Mouse (Mus musculus) layer of hippocampus, postnatal 10 days (tissue): ENCODE data around the gene Gm20388. TPM values are rescaled to one million over a fixed set of nuclear protein-coding genes. Genes with fewer than 3 reads are reported as not detected.
A peak's percentile ranks its signal among the peaks of the same experiment; 100 is the strongest.

Experiments used
- DNase-seq, 2 experiments: peaks; one replicate each; pipeline ENCODE4 v3.0.0; 2021; ENCODE audit warnings: low spot score in 2 of 2
- total RNA-seq, 2 experiments: library from RNA; stranded (reverse); gene quantifications; 2 replicates each; pipeline ENCODE4 v1.2.3; 2021

Gene Gm20388
- total RNA-seq, 2 experiments from 2014 or later: not detected

GRCm38 (mm10) chr8:122593783-122594507, 2683.3 kb downstream of the Gm20388 start:
- DNase-seq: no peak

GRCm38 (mm10) chr8:122596031-122596430, 2685.4 kb downstream of the Gm20388 start:
- no peak for DNase-seq

- DNase-seq: no peak
These were observed 2690.0 kb downstream of the Gm20388 start for GRCm38 (mm10) chr8:122600666-122601065.

GRCm38 (mm10) chr8:122604640-122605039, 2694.0 kb downstream of the Gm20388 start:
- no peak for DNase-seq

- no peak for DNase-seq
These were observed 2694.7 kb downstream of the Gm20388 start for GRCm38 (mm10) chr8:122605367-122605766.

GRCm38 (mm10) chr8:122606810-122607209, 2696.2 kb downstream of the Gm20388 start:
- no peak for DNase-seq

- no peak for DNase-seq
These were observed 2699.6 kb downstream of the Gm20388 start for GRCm38 (mm10) chr8:122610209-122610608.

- no peak for DNase-seq
These were observed 2700.1 kb downstream of the Gm20388 start for GRCm38 (mm10) chr8:122610612-122611277.

GRCm38 (mm10) chr8:122611295-122612133, 2700.9 kb downstream of the Gm20388 start, which contains the start of the genes Galns and Trappc2l:
Gene Galns, minus strand, starts transcription at chr8:122611463.
Gene Trappc2l, plus strand, starts transcription at chr8:122611640.
- peak; percentile 94 to 95 for DNase-seq

GRCm38 (mm10) chr8:122616181-122616905, 2705.7 kb downstream of the Gm20388 start:
- DNase-seq: no peak

- peak; percentile 87 to 89 for DNase-seq
These were observed 2707.4 kb downstream of the Gm20388 start for GRCm38 (mm10) chr8:122617947-122618546.

GRCm38 (mm10) chr8:122618660-122619378, 2708.2 kb downstream of the Gm20388 start:
- DNase-seq: no peak

- DNase-seq: no peak
These were observed 2709.8 kb downstream of the Gm20388 start for GRCm38 (mm10) chr8:122620446-122620845.

- DNase-seq: no peak
These were observed 2712.1 kb downstream of the Gm20388 start, which contains the start of gene Pabpn1l for GRCm38 (mm10) chr8:122622727-122623126. Gene Pabpn1l, minus strand, starts transcription at chr8:122622739.

- no peak for DNase-seq
These were observed 2713.4 kb downstream of the Gm20388 start for GRCm38 (mm10) chr8:122623844-122624642.

GRCm38 (mm10) chr8:122624653-122625052, 2714.0 kb downstream of the Gm20388 start:
- no peak for DNase-seq

GRCm38 (mm10) chr8:122625811-122626210, 2715.2 kb downstream of the Gm20388 start:
- no peak for DNase-seq

GRCm38 (mm10) chr8:122626896-122627295, 2716.3 kb downstream of the Gm20388 start:
- no peak for DNase-seq

- no peak for DNase-seq
These were observed 2718.7 kb downstream of the Gm20388 start for GRCm38 (mm10) chr8:122629388-122629787.
